Mouse (Mus musculus) ES-E14 (cell line): ENCODE measurements around the gene Suz12.

Experiments
- CHD2 ChIP-seq: IDR thresholded peaks from 2 replicates; pipeline ENCODE4 v1.6.1; 2014; ENCODE audit warnings: mild to moderate bottlenecking, low read depth, low read length, inconsistent platforms
- ZNF384 ChIP-seq: IDR thresholded peaks from 2 replicates; pipeline ENCODE4 v1.6.1; 2012; ENCODE audit warnings: low read depth, low read length, inconsistent platforms

DNA sequence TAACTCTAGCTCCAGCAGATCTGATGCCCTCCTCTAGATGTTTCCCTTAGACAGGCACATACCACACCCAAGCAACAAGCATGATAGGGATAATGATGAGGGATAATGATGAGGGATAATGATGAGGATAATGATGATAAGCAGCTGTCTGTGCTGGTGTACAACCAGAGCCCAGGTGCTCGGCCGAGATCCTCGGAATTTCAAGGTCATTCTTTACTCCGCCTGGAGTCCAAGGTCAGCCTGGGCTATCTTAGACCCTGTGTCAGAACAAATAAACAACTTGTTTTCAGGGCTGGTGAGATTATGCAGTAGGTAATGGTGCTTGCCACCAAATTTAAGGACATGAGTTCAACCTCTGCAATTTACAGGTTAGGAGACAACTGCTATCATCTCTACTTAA lies 6.0 kb upstream of the Suz12 start:
- no peak for TF ChIP-seq CHD2
- TF ChIP-seq ZNF384 = peak; percentile 63; the same call in 1 of the 2 replicates
